Mouse (Mus musculus): ENCODE results near the gene Syne1. TPM values are rescaled to one million over a fixed set of nuclear protein-coding genes. Genes with fewer than 3 reads are reported as not detected.
"Not testable (repeated sequence)": the region's sequence is repeated elsewhere in the genome, so short reads cannot be mapped to it uniquely, and the experiment has no call there.

The Syne1 gene
- polyA plus RNA-seq, 1 experiment from 2014 or later: 5.7 TPM

GRCm38 (mm10) chr10:5512285-5512684, 39.0 kb downstream of the Syne1 start:
- Histone ChIP-seq H3K27me3 (replicated peaks; ENCODE audit: control insufficient read depth, insufficient read depth, low read length) (no peaks in the 10 kb centered on the region), H3K4me1 (replicated peaks; ENCODE audit: control insufficient read depth, insufficient read depth, low read length) (peaks cover 2% of the 10 kb centered on the region; the same call in 1 of the 2 replicates), H3K36me3 (ENCODE audit: control insufficient read depth, insufficient read depth, low read length) (no peaks in the 10 kb centered on the region), H3K4me2 (no peak overlapping the region), H3K27ac (ENCODE audit: low read depth, low read length) (no peak overlapping the region), H3K4me3 (ENCODE audit: low read depth, low read length) (no peak overlapping the region), H3K9me3 (ENCODE audit: control insufficient read depth, low read length) (no peaks in the 10 kb centered on the region), H3K9ac (ENCODE audit: low read depth, low read length) (no peak overlapping the region)
- no peak for ATAC-seq (replicated peaks; ENCODE audit: low FRiP score)
- no peak for DNase-seq (ENCODE audit: low spot score)

GRCm38 (mm10) chr10:5511403-5511802, 39.9 kb downstream of the Syne1 start:
- no peaks in the 10 kb centered on the region for H3K9me3 ChIP-seq (ENCODE audit: control insufficient read depth, low read length)
- ATAC-seq (replicated peaks; ENCODE audit: low FRiP score) (no peak), DNase-seq (ENCODE audit: low spot score) (no peak)
- 54% methylated on average over 3 of the region's 3 CpGs for WGBS
- H3K9ac ChIP-seq (ENCODE audit: low read depth, low read length): no peak overlapping the region
- H3K4me3 ChIP-seq (ENCODE audit: low read depth, low read length): no peak overlapping the region
- no peaks in the 10 kb centered on the region for H3K36me3 ChIP-seq (ENCODE audit: control insufficient read depth, insufficient read depth, low read length)
- H3K4me2 ChIP-seq: no peak overlapping the region
- no peak overlapping the region for H3K27ac ChIP-seq (ENCODE audit: low read depth, low read length)
- no peaks in the 10 kb centered on the region for H3K27me3 ChIP-seq (replicated peaks; ENCODE audit: control insufficient read depth, insufficient read depth, low read length)
- peaks cover 2% of the 10 kb centered on the region; the same call in 1 of the 2 replicates for H3K4me1 ChIP-seq (replicated peaks; ENCODE audit: control insufficient read depth, insufficient read depth, low read length)

- no peaks in the 10 kb centered on the region for H3K36me3 ChIP-seq (ENCODE audit: control insufficient read depth, insufficient read depth, low read length)
- no peak overlapping the region for H3K4me3 ChIP-seq (ENCODE audit: low read depth, low read length)
- no peaks in the 10 kb centered on the region for H3K4me1 ChIP-seq (replicated peaks; ENCODE audit: control insufficient read depth, insufficient read depth, low read length)
- H3K27me3 ChIP-seq (replicated peaks; ENCODE audit: control insufficient read depth, insufficient read depth, low read length): no peaks in the 10 kb centered on the region
- H3K9ac ChIP-seq (ENCODE audit: low read depth, low read length): no peak overlapping the region
- no peak for DNase-seq (ENCODE audit: low spot score)
- H3K27ac ChIP-seq (ENCODE audit: low read depth, low read length): no peak overlapping the region
- no peak for ATAC-seq (replicated peaks; ENCODE audit: low FRiP score)
- WGBS: 71% methylated on average over 2 of the region's 2 CpGs
- H3K9me3 ChIP-seq (ENCODE audit: control insufficient read depth, low read length): no peaks in the 10 kb centered on the region
- no peak overlapping the region for H3K4me2 ChIP-seq
Measured at GRCm38 (mm10) chr10:5507478-5507877, 43.8 kb downstream of the Syne1 start.

GRCm38 (mm10) chr10:5504761-5505160, 46.5 kb downstream of the Syne1 start:
- Histone ChIP-seq H3K27ac (ENCODE audit: low read depth, low read length) (no peak overlapping the region), H3K27me3 (replicated peaks; ENCODE audit: control insufficient read depth, insufficient read depth, low read length) (no peaks in the 10 kb centered on the region), H3K9me3 (ENCODE audit: control insufficient read depth, low read length) (no peaks in the 10 kb centered on the region), H3K36me3 (ENCODE audit: control insufficient read depth, insufficient read depth, low read length) (no peaks in the 10 kb centered on the region), H3K4me3 (ENCODE audit: low read depth, low read length) (no peak overlapping the region), H3K9ac (ENCODE audit: low read depth, low read length) (no peak overlapping the region), H3K4me1 (replicated peaks; ENCODE audit: control insufficient read depth, insufficient read depth, low read length) (no peaks in the 10 kb centered on the region), H3K4me2 (no peak overlapping the region)
- DNase-seq (ENCODE audit: low spot score) (no peak), ATAC-seq (replicated peaks; ENCODE audit: low FRiP score) (no peak)
- WGBS: 62% methylated on average over 3 of the region's 3 CpGs

GRCm38 (mm10) chr10:5503909-5504308, 47.4 kb downstream of the Syne1 start:
- no peak overlapping the region for H3K4me3 ChIP-seq (ENCODE audit: low read depth, low read length)
- WGBS: 66% methylated on average over 3 of the region's 3 CpGs
- no peak overlapping the region for H3K4me2 ChIP-seq
- DNase-seq (ENCODE audit: low spot score) (no peak), ATAC-seq (replicated peaks; ENCODE audit: low FRiP score) (no peak)
- H3K27ac ChIP-seq (ENCODE audit: low read depth, low read length): no peak overlapping the region
- no peaks in the 10 kb centered on the region for H3K4me1 ChIP-seq (replicated peaks; ENCODE audit: control insufficient read depth, insufficient read depth, low read length)
- no peaks in the 10 kb centered on the region for H3K9me3 ChIP-seq (ENCODE audit: control insufficient read depth, low read length)
- no peaks in the 10 kb centered on the region for H3K27me3 ChIP-seq (replicated peaks; ENCODE audit: control insufficient read depth, insufficient read depth, low read length)
- no peaks in the 10 kb centered on the region for H3K36me3 ChIP-seq (ENCODE audit: control insufficient read depth, insufficient read depth, low read length)
- H3K9ac ChIP-seq (ENCODE audit: low read depth, low read length): no peak overlapping the region

GRCm38 (mm10) chr10:5499684-5500369, 51.5 kb downstream of the Syne1 start:
- H3K4me2 ChIP-seq; H3K27me3 ChIP-seq (replicated peaks; ENCODE audit: control insufficient read depth, insufficient read depth, low read length); DNase-seq (ENCODE audit: low spot score); ATAC-seq (replicated peaks; ENCODE audit: low FRiP score); H3K4me3 ChIP-seq (ENCODE audit: low read depth, low read length); H3K9me3 ChIP-seq (ENCODE audit: control insufficient read depth, low read length); H3K36me3 ChIP-seq (ENCODE audit: control insufficient read depth, insufficient read depth, low read length); H3K27ac ChIP-seq (ENCODE audit: low read depth, low read length); H3K4me1 ChIP-seq (replicated peaks; ENCODE audit: control insufficient read depth, insufficient read depth, low read length); H3K9ac ChIP-seq (ENCODE audit: low read depth, low read length): not testable (repeated sequence)
- WGBS: 67% methylated on average over 6 of the region's 6 CpGs

GRCm38 (mm10) chr10:5497859-5498258, 53.4 kb downstream of the Syne1 start:
- DNase-seq (ENCODE audit: low spot score) (no peak), ATAC-seq (replicated peaks; ENCODE audit: low FRiP score) (no peak)
- no peaks in the 10 kb centered on the region for H3K4me1 ChIP-seq (replicated peaks; ENCODE audit: control insufficient read depth, insufficient read depth, low read length)
- WGBS: 79% methylated on average over 2 of the region's 2 CpGs
- H3K9ac ChIP-seq (ENCODE audit: low read depth, low read length): no peak overlapping the region
- no peak overlapping the region for H3K27ac ChIP-seq (ENCODE audit: low read depth, low read length)
- H3K27me3 ChIP-seq (replicated peaks; ENCODE audit: control insufficient read depth, insufficient read depth, low read length): no peaks in the 10 kb centered on the region
- no peak overlapping the region for H3K4me3 ChIP-seq (ENCODE audit: low read depth, low read length)
- H3K9me3 ChIP-seq (ENCODE audit: control insufficient read depth, low read length): no peaks in the 10 kb centered on the region
- H3K36me3 ChIP-seq (ENCODE audit: control insufficient read depth, insufficient read depth, low read length): no peaks in the 10 kb centered on the region
- no peak overlapping the region for H3K4me2 ChIP-seq

GRCm38 (mm10) chr10:5491050-5491449, 60.2 kb downstream of the Syne1 start:
- ATAC-seq (replicated peaks; ENCODE audit: low FRiP score) (no peak), DNase-seq (ENCODE audit: low spot score) (no peak)
- H3K9me3 ChIP-seq (ENCODE audit: control insufficient read depth, low read length): no peaks in the 10 kb centered on the region
- H3K4me1 ChIP-seq (replicated peaks; ENCODE audit: control insufficient read depth, insufficient read depth, low read length): no peaks in the 10 kb centered on the region
- WGBS: 79% methylated on average over 9 of the region's 9 CpGs
- H3K4me2 ChIP-seq: no peak overlapping the region
- no peaks in the 10 kb centered on the region for H3K27me3 ChIP-seq (replicated peaks; ENCODE audit: control insufficient read depth, insufficient read depth, low read length)
- no peaks in the 10 kb centered on the region for H3K36me3 ChIP-seq (ENCODE audit: control insufficient read depth, insufficient read depth, low read length)
- no peak overlapping the region for H3K4me3 ChIP-seq (ENCODE audit: low read depth, low read length)
- no peak overlapping the region for H3K9ac ChIP-seq (ENCODE audit: low read depth, low read length)
- no peak overlapping the region for H3K27ac ChIP-seq (ENCODE audit: low read depth, low read length)

- Histone ChIP-seq H3K9me3 (ENCODE audit: control insufficient read depth, low read length) (no peaks in the 10 kb centered on the region), H3K27ac (ENCODE audit: low read depth, low read length) (no peak overlapping the region), H3K9ac (ENCODE audit: low read depth, low read length) (no peak overlapping the region), H3K4me3 (ENCODE audit: low read depth, low read length) (no peak overlapping the region), H3K27me3 (replicated peaks; ENCODE audit: control insufficient read depth, insufficient read depth, low read length) (no peaks in the 10 kb centered on the region), H3K4me1 (replicated peaks; ENCODE audit: control insufficient read depth, insufficient read depth, low read length) (no peaks in the 10 kb centered on the region), H3K4me2 (no peak overlapping the region), H3K36me3 (ENCODE audit: control insufficient read depth, insufficient read depth, low read length) (no peaks in the 10 kb centered on the region)
- WGBS: 57% methylated on average over 6 of the region's 6 CpGs
- no peak for ATAC-seq (replicated peaks; ENCODE audit: low FRiP score)
- DNase-seq (ENCODE audit: low spot score): no peak
Measured at GRCm38 (mm10) chr10:5490029-5490428, 61.3 kb downstream of the Syne1 start.
